Mouse (Mus musculus): Measurements from ENCODE around the gene Traf1. TPM values are rescaled to one million over a fixed set of nuclear protein-coding genes. Genes with fewer than 3 reads are reported as not detected.

Gene Traf1
- 1.1 TPM for polyA plus RNA-seq (2012; fragmentation: generic; extraction: Trizol)

DNA sequence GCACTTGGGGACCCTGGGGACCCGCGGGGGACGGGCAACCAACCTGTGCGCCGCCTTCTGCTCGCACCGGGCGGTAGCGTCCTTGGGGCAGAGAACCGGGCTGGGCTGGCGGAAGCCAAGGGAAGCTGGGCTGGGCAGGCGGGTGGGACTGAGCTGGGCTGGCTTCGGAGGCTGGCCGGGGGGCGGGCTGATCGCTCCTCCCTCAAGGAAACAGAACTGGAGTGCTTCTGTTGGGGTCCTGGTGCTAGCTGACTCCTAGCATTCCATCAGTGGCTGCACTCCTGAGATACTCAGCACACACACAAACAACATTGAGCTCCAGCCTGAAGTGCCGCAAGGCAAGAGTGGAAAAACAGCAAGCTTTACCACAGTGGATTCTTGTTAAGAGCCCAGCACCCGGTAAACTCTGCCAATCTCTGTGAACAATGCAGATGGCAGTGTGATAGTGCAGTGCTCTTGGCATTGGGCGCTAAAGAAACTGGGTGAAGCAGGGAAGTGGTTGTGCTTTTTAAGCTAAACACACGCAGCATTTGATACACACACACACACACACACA is at the start of gene Traf1:
Traf1 (minus strand) TSS at position 292 of the 556 bp plus-strand sequence.
- no peak for TF ChIP-seq REST (IDR thresholded peaks at IDR 0.05; ENCODE audit: insufficient read depth, insufficient read length)
- TF ChIP-seq TCF12 (IDR thresholded peaks at IDR 0.05; ENCODE audit: insufficient read depth, poor library complexity, severe bottlenecking): no peak
- TF ChIP-seq TCF3 (IDR thresholded peaks at IDR 0.05; ENCODE audit: insufficient read length, low read depth): no peak
- TF ChIP-seq MAX (IDR thresholded peaks at IDR 0.05; ENCODE audit: low read depth): no peak
- no peak for TF ChIP-seq MYOG (IDR thresholded peaks at IDR 0.05; ENCODE audit: control insufficient read depth in 1 of 3, insufficient read depth in 1 of 3, insufficient read length in 2 of 3, low read depth in 2 of 3)
- TF ChIP-seq MYOD1 (IDR thresholded peaks at IDR 0.05; ENCODE audit: control insufficient read depth in 1 of 3, insufficient read length in 2 of 3, low read depth in 2 of 3): no peak
- no peak for TF ChIP-seq E2F4 (IDR thresholded peaks at IDR 0.05; ENCODE audit: insufficient read depth)
- TF ChIP-seq POLR2A (IDR thresholded peaks at IDR 0.05; ENCODE audit: insufficient read length, low read depth): no peak
- no peak for TF ChIP-seq SRF (IDR thresholded peaks at IDR 0.05; ENCODE audit: control insufficient read depth, insufficient read length, low read depth)
- TF ChIP-seq USF1 (IDR thresholded peaks at IDR 0.05; ENCODE audit: low read depth): no peak
- TF ChIP-seq POLR2AphosphoS2 (IDR thresholded peaks at IDR 0.05; ENCODE audit: insufficient read length, low read depth): no peak
- TF ChIP-seq CEBPB (IDR thresholded peaks at IDR 0.05; ENCODE audit: insufficient read depth, poor library complexity, severe bottlenecking): no peak
- no peaks in the 10 kb centered on the region for H3K79me2 ChIP-seq (ENCODE audit: control insufficient read depth, insufficient read depth)
- H3ac ChIP-seq (ENCODE audit: control insufficient read depth, insufficient read length): no peak within 1 kb of the TSS
- H3K36me3 ChIP-seq (ENCODE audit: control insufficient read depth, insufficient read depth): no peaks in the 10 kb centered on the region
- H3K4me3 ChIP-seq: no peak within 1 kb of the TSS
- H3K27me3 ChIP-seq (ENCODE audit: control insufficient read depth, insufficient read depth, insufficient read length): no peaks in the 10 kb centered on the region
- H3K4me2 ChIP-seq (ENCODE audit: low read depth): no peak within 1 kb of the TSS

DNA sequence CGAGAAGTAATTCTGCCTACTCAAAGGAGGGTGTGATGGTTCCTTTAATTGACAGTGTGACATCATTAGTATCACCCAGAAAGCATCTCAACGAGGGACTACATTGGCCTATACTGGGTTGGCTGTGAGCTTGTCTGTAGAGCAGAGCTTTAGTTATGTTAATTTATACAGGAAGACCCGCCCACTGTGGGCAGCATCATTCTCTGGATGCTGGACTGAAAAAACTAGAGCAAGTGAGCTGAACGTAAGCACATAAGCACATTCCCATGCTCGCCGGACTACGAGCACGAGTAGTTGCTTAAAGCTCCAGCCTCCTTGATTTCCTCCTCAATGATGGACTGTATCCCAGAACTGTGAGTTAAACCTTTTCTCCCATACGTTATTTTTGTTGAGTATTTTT is 37.4 kb upstream of the Traf1 start:
- Histone ChIP-seq H3K4me2 (ENCODE audit: low read depth) (no peak overlapping the region), H3K36me3 (ENCODE audit: control insufficient read depth, insufficient read depth) (no peaks in the 10 kb centered on the region), H3K27me3 (ENCODE audit: control insufficient read depth, insufficient read depth, insufficient read length) (peaks cover 25% of the 10 kb centered on the region), H3K79me2 (ENCODE audit: control insufficient read depth, insufficient read depth) (no peaks in the 10 kb centered on the region), H3ac (ENCODE audit: control insufficient read depth, insufficient read length) (no peak overlapping the region), H3K4me3 (no peak overlapping the region)
- no peak for TF ChIP-seq MYOG (IDR thresholded peaks at IDR 0.05; ENCODE audit: control insufficient read depth in 1 of 3, insufficient read depth in 1 of 3, insufficient read length in 2 of 3, low read depth in 2 of 3)
- TF ChIP-seq REST (IDR thresholded peaks at IDR 0.05; ENCODE audit: insufficient read depth, insufficient read length): no peak
- TF ChIP-seq TCF12 (IDR thresholded peaks at IDR 0.05; ENCODE audit: insufficient read depth, poor library complexity, severe bottlenecking): no peak
- TF ChIP-seq POLR2AphosphoS2 (IDR thresholded peaks at IDR 0.05; ENCODE audit: insufficient read length, low read depth): no peak
- TF ChIP-seq E2F4 (IDR thresholded peaks at IDR 0.05; ENCODE audit: insufficient read depth): no peak

DNA sequence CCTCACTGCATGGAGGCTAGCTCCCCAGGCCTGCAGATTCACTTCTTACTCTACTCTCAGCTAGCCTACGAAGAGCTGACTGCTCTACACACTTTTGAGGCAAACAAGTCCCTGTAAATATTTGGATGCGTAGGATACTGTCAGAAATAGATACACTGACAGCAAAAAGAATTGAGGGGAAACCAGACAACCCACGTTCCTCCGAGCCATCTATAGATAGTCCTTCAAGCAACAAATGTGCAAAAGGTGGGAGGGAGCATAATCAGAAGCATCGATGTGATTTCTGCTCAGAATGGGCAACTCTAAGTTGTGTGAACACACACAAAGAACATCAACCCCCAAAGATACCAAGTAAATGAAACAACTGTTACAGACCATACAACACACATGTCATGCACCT is 34.9 kb upstream of the Traf1 start:
- no peak overlapping the region for H3K4me2 ChIP-seq (ENCODE audit: low read depth)
- no peak overlapping the region for H3K4me3 ChIP-seq
- H3K36me3 ChIP-seq (ENCODE audit: control insufficient read depth, insufficient read depth): no peaks in the 10 kb centered on the region
- TF ChIP-seq E2F4 (IDR thresholded peaks at IDR 0.05; ENCODE audit: insufficient read depth) (no peak), POLR2AphosphoS2 (IDR thresholded peaks at IDR 0.05; ENCODE audit: insufficient read length, low read depth) (no peak), CEBPB (IDR thresholded peaks at IDR 0.05; ENCODE audit: insufficient read depth, poor library complexity, severe bottlenecking) (no peak), REST (IDR thresholded peaks at IDR 0.05; ENCODE audit: insufficient read depth, insufficient read length) (no peak), POLR2A (IDR thresholded peaks at IDR 0.05; ENCODE audit: insufficient read length, low read depth) (no peak), SRF (IDR thresholded peaks at IDR 0.05; ENCODE audit: control insufficient read depth, insufficient read length, low read depth) (no peak), TCF12 (IDR thresholded peaks at IDR 0.05; ENCODE audit: insufficient read depth, poor library complexity, severe bottlenecking) (no peak), MYOG (IDR thresholded peaks at IDR 0.05; ENCODE audit: control insufficient read depth in 1 of 3, insufficient read depth in 1 of 3, insufficient read length in 2 of 3, low read depth in 2 of 3) (no peak), USF1 (IDR thresholded peaks at IDR 0.05; ENCODE audit: low read depth) (no peak), TCF3 (IDR thresholded peaks at IDR 0.05; ENCODE audit: insufficient read length, low read depth) (no peak), MYOD1 (IDR thresholded peaks at IDR 0.05; ENCODE audit: control insufficient read depth in 1 of 3, insufficient read length in 2 of 3, low read depth in 2 of 3) (no peak), MAX (IDR thresholded peaks at IDR 0.05; ENCODE audit: low read depth) (no peak)
- no peak overlapping the region for H3ac ChIP-seq (ENCODE audit: control insufficient read depth, insufficient read length)
- H3K27me3 ChIP-seq (ENCODE audit: control insufficient read depth, insufficient read depth, insufficient read length): peaks cover 34% of the 10 kb centered on the region
- no peaks in the 10 kb centered on the region for H3K79me2 ChIP-seq (ENCODE audit: control insufficient read depth, insufficient read depth)

DNA sequence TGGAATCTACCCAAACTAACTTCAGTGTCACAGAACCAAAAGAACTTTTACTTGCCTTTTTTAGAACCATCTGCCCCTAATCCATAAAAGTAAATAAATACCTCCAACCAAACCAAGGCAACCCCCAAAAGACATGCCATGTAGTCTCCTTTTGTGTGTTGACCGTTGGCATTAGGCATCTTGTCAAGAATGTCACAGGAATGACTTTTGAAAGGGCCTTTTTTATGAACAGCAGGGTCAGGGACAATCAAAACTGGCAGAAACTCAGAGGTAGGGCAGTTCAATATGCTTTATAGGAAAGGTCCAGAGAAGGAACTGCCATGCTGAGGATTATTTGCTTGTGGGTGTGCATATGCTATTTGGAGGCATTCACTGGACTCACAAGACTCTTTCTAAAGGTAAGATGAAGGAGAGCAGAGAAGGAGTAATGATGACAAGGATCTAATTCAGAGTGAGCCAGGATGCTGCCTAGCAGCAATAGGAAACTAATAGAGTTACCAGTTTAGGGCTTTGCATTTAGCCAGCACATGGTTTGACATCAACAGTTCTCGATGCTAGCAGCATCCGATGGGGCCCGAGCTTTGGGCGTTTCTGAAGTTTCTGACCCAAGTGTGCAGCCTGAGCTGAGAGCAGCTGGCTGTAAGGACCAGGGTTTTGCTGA is 32.3 kb upstream of the Traf1 start:
- no peaks in the 10 kb centered on the region for H3K36me3 ChIP-seq (ENCODE audit: control insufficient read depth, insufficient read depth)
- peaks cover 41% of the 10 kb centered on the region for H3K27me3 ChIP-seq (ENCODE audit: control insufficient read depth, insufficient read depth, insufficient read length)
- no peak overlapping the region for H3ac ChIP-seq (ENCODE audit: control insufficient read depth, insufficient read length)
- no peaks in the 10 kb centered on the region for H3K79me2 ChIP-seq (ENCODE audit: control insufficient read depth, insufficient read depth)
- no peak overlapping the region for H3K4me2 ChIP-seq (ENCODE audit: low read depth)
- TF ChIP-seq REST (IDR thresholded peaks at IDR 0.05; ENCODE audit: insufficient read depth, insufficient read length) (no peak), E2F4 (IDR thresholded peaks at IDR 0.05; ENCODE audit: insufficient read depth) (no peak), USF1 (IDR thresholded peaks at IDR 0.05; ENCODE audit: low read depth) (no peak), POLR2AphosphoS2 (IDR thresholded peaks at IDR 0.05; ENCODE audit: insufficient read length, low read depth) (no peak), MAX (IDR thresholded peaks at IDR 0.05; ENCODE audit: low read depth) (no peak), POLR2A (IDR thresholded peaks at IDR 0.05; ENCODE audit: insufficient read length, low read depth) (no peak), SRF (IDR thresholded peaks at IDR 0.05; ENCODE audit: control insufficient read depth, insufficient read length, low read depth) (no peak), MYOG (IDR thresholded peaks at IDR 0.05; ENCODE audit: control insufficient read depth in 1 of 3, insufficient read depth in 1 of 3, insufficient read length in 2 of 3, low read depth in 2 of 3) (no peak), TCF12 (IDR thresholded peaks at IDR 0.05; ENCODE audit: insufficient read depth, poor library complexity, severe bottlenecking) (no peak)
- H3K4me3 ChIP-seq: no peak overlapping the region

All from myocyte (in vitro differentiated cells).